Mouse (Mus musculus) yolk sac, embryonic 10.5 days (tissue): ENCODE data around the gene Gpr55.

Experiments
- DNase-seq: peaks from one replicate; pipeline ENCODE4 v3.0.0-alpha.2; 2017; ENCODE audit warnings: low spot score

Gene Gpr55

GRCm38 (mm10) chr1:85957942-85958619 lies 2.7 kb downstream of the Gpr55 start:
- DNase-seq, result no peak

GRCm38 (mm10) chr1:85957290-85957689 lies 3.5 kb downstream of the Gpr55 start:
- DNase-seq, result no peak

DNA sequence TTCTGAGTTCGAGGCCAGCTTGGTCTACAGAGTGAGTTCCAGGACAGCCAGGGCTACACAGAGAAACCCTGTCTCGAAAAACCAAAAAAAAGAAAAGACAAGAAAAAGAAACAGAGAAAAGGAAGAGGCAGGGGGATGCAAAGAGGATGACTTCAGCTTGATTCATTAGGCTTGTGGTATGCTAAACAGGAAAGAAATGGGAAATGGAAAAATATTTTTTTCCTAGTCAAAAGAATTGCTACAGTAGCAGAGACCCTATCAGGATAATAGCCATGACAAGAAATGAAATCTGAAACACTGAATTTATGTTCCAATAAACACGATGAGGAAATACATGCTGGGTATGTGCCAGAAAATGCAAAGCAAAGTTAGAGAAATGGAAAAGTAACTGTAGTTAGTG lies 5.7 kb downstream of the Gpr55 start:
- no peak for DNase-seq

- no peak for DNase-seq
Observed at GRCm38 (mm10) chr1:85949085-85949684, 11.6 kb downstream of the Gpr55 start.

DNA sequence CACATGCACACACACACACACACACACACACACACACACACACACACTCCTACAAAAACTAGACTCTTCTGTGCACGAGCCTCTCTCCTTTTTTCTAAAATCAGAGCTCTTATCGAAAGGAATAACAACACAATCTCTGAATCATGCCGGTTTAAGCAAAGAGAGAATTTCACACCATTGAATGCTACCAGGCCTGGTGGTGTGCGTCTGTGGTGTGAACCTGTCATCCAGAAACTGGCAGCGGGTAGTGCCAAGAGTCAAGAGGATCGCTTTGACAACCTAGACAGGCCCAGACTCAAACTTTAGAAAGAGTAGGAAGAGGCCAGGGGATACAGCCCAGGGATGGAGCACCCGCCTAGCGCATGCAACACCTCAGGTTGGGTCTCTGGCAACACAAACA lies 18.5 kb downstream of the Gpr55 start:
- DNase-seq, result no peak

DNA sequence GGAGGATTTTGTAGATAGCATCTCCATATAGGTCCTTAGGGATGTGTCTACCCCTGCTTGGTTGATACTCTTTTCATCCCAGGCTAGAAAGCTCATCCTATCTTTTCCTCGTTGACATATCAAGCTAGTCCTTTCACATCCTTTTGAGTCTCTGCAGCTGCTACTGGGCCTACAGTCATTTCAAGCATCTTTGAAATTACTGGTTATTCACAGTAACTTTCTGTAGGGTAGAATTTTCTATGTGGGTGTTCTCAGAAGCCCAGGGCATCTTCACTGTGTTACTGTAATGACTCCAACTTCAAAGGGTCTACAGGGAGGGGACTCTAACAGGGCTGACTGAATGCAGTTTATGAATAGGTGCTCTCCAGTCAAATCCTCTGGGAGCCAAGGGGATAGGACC lies 23.5 kb downstream of the Gpr55 start:
- no peak for DNase-seq

DNA sequence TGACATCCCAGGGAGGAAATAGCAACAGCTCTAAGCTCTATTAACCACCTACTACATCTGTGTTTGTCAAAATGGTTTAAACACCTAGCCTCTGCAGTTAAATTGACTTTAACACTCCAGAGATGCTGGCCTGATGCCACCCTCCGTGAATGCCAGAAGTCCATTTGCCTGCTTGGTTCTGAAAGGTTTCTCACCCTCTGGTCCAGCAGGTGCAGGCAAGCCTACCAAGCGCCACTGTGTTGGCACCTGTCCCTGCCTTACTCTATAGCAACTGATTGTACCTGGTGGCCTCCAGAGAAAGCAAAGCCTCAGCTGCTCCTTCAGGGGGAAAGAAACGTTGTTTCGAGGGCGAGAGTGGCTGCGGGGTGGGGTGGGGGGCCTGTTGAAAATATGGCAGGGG lies 24.5 kb downstream of the Gpr55 start:
- no peak for DNase-seq

- DNase-seq, result peak; percentile 44
Observed at GRCm38 (mm10) chr1:85935148-85935852, 25.5 kb downstream of the Gpr55 start.

- no peak for DNase-seq
Observed at GRCm38 (mm10) chr1:85934560-85934959, 26.2 kb downstream of the Gpr55 start.

DNA sequence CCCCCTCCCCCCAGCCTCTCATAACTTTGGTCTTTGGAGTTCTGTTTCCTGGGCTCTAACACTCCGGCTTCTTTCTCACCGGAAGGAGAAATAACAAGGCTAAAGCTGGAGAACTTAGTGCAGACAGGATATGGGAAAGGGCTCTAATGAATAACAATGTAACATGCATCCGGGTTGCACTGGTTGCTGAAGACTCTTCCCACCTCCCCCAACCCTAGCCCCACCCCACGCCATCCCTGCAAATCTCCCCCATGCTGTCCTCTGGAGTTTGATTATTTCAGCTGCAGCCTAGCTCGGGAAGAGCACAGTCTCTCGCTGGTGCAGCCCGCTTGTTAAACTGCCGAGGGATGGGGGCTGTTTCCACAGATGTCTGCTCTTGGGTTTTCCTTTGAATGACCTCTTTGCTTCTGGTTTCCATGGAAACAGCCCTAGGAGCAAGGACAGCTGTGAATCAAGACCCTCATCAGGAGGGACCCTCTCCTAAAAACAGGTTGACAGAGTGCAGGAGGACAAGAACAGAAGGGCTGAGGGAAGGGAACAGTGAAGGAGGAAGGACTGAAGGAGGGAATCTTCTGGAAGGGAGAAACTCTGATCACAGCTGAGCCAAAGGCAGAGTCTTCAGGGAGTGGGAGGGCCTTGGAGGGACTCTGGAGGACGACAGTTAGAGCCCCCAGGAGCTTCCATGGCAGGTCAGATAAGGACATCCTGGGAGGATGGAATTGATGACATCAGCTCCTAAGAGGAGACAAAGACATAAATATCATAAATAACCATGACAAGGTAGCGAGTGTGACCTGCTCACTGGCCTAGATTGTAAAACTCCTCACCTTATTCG lies 27.0 kb downstream of the Gpr55 start:
- peak; percentile 60 for DNase-seq

DNA sequence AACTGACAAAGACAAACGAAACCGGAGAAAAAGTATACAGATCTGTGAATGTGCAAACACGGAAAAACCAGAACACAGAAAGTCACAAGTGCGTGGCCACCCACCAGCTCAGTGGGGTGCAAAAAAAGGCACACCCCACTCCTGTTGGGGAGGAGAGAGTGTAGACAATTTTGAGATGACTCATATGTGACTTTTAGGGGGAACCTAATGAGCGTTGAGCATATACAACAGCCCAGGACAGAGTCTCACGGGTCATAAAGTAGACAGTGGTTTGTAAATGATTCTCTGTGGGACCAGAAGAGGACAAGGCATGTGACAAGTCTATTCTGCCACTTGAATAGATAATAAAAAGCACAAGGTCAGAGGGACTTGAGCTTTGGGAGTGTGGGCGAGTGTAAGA lies 27.6 kb downstream of the Gpr55 start:
- peak; percentile 49 for DNase-seq

DNA sequence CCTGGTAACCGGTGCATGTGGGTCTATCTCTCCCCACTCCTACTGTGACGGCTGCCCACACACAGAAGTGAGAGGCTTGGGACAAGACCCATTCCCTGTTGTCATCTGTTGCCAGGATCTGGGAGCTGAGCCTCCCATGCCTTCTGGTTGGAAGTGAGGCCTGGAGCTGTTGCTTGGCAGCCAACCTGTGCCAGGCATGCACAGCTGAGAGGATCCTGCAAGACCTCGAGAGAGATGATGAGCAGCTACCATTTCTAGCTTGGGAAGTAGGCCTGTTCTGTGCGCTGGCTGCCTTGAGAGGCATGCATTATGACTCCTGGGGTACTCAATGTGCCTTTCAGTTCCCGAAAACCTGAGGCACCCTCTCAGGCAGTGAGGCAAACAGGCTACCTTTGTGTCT lies 29.6 kb downstream of the Gpr55 start:
- DNase-seq, result no peak

GRCm38 (mm10) chr1:85929406-85929805 lies 31.4 kb downstream of the Gpr55 start:
- no peak for DNase-seq

- no peak for DNase-seq
Observed at GRCm38 (mm10) chr1:85928688-85929065, 32.1 kb downstream of the Gpr55 start.

GRCm38 (mm10) chr1:85928057-85928687 lies 32.6 kb downstream of the Gpr55 start, which contains the start of gene 4933407L21Rik:
Gene 4933407L21Rik, plus strand, starts transcription at chr1:85928483.
- DNase-seq, result no peak

DNA sequence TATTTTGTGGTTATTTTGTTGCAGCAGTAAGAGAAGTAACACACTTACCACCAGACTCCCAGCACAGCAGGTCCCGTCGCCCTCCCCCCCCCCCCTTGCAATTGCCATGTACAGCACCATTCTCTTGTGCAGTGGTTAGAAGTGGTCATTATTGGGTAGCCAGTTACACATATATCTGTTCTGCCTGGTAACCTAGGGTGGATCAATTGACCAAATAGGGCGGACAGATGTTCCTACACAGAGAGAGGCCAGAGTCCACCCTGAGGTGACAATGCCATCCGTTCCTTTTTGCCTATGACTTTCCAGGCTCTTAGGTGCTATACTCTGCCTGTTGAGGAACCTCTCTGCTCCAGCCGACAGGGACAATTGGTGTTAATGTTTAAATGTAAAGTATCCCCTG lies 35.6 kb downstream of the Gpr55 start:
- DNase-seq, result no peak

DNA sequence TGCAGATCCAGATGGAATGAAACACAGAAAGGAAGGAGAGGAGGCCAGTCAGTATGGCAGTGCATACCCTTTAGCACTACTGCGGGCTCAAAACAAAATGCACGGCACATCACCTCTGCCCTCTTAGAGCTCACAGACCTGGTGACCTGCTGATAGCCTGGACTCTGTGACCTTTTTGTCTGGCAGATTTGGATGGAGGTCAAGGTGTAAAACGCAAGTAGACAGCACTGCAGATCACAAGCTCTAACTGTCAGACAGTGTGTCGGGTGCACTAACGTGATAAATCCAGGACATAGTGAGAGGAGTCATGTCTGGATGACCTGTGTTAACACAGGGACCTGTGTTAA lies 38.0 kb downstream of the Gpr55 start:
- DNase-seq, result no peak

DNA sequence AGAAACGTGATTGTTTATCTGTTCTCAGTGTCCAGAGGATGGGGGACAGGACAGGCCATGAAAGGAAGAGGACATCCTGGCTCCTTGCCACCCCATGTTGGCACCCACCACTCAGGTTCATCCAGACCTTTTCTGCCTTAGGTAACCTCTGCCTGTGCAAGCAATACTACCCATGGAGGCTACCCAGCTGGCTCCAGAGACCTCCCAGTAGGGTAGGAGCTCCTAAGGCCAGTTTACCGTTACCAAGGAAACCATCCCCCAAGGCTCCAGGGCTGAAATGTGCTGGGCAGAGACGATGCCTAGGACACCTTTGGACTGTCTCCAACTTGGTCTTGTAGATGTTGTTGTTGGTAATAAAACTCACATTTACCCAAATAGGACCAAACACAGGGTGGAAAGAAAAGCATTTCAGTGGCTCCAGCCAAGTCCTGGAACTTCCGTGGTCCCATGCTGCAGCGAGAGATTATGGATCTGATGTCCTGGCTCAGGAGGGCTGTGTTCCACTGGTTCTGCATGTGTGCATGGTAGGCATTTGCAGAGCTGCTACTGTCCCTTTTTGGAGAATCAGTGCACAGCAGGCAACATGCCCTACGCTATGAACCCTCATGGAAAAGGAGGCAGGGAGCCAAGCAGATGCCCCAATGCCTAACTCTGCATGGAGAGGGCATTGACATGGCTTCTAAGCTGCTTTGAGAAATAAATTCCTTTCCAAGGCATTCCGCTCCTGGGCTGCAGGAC lies 38.5 kb downstream of the Gpr55 start:
- no peak for DNase-seq

DNA sequence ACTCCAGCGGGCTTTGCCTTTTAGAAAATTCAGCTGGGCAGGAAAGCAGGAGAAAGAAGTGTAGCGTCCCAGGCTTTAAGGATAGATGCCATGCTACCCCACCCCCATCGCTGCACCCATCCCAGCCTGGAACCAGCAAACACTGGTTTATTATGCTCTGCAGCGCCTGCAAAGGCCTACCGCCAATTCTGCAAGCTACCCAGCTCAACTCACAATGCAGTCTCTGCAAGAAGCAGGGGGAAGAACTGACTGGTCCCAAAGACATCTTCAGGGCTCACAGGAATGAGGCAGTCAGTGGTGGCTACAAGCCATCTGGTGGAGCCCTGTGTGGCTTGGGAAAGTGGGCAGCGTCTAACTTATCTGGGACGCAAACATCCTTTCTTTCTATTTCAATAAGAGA lies 39.1 kb downstream of the Gpr55 start:
- no peak for DNase-seq

DNA sequence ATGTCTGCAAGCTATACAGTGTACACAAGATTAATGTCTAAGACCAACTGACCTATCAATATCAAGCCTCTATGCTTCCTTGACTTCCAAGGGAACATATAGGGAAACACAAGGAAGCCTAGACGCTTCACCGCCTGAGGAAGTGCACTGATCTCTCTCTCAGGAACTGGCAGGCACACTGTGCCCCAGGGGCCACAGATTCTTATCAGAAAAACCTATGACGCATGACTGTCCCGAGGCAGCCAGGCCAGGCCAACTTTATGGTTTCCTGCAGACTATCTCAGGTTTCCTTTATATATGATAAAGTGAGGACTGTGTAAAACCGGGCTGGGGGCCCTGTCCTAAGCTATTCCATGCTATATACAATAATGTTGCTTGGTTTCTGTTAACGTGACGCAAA lies 41.2 kb downstream of the Gpr55 start:
- no peak for DNase-seq

- DNase-seq, result no peak
Observed at GRCm38 (mm10) chr1:85916830-85917450, 43.9 kb downstream of the Gpr55 start.
